Mouse (Mus musculus) forebrain, embryonic 11.5 days (tissue): ENCODE results near the gene Abl1. TPM values are rescaled to one million over a fixed set of nuclear protein-coding genes. Genes with fewer than 3 reads are reported as not detected.
A peak's percentile ranks its signal among the peaks of the same experiment; 100 is the strongest.

Experiments
- ATAC-seq: fragments of 200-750 bp; cut with Nextera tagmentation; replicated peaks from 2 replicates; pipeline ENCODE4 v1.8.0; 2017; ENCODE audit warnings: moderate TSS enrichment; ENCODE audit not compliant: low FRiP score
- DNase-seq: peaks from one replicate; pipeline ENCODE4 v3.0.0-alpha.2; 2017; ENCODE audit warnings: low spot score
- H3K27ac ChIP-seq: fragments of 300-500 bp; sonication (generic); 2 replicates; pipeline ENCODE4 v1.5.1; 2014; ENCODE audit warnings: low read depth, low read length
- H3K27me3 ChIP-seq: fragments of 300-500 bp; sonication (generic); 2 replicates; pipeline ENCODE4 v1.6.1; 2014; ENCODE audit warnings: mild to moderate bottlenecking, low read length, mixed read lengths; ENCODE audit not compliant: control insufficient read depth, insufficient read depth
- H3K36me3 ChIP-seq: fragments of 300-500 bp; sonication (generic); 2 replicates; pipeline ENCODE4 v1.6.1; 2014; ENCODE audit warnings: mild to moderate bottlenecking, low read length, moderate library complexity, mixed read lengths; ENCODE audit not compliant: control insufficient read depth, insufficient read depth
- H3K4me1 ChIP-seq: fragments of 300-500 bp; sonication (generic); replicated peaks from 2 replicates; pipeline ENCODE4 v1.6.1; 2014; ENCODE audit warnings: low read length, mixed read lengths; ENCODE audit not compliant: control insufficient read depth, insufficient read depth
- H3K4me2 ChIP-seq: fragments of 300-500 bp; sonication (generic); 2 replicates; pipeline ENCODE4 v1.6.1; 2014; ENCODE audit warnings: low read depth, mild to moderate bottlenecking, low read length, moderate library complexity, mixed read lengths; ENCODE audit not compliant: severe bottlenecking
- H3K4me3 ChIP-seq: fragments of 300-500 bp; sonication (generic); 2 replicates; pipeline ENCODE4 v1.5.1; 2014; ENCODE audit warnings: low read depth, low read length
- H3K9ac ChIP-seq: fragments of 300-500 bp; sonication (generic); 2 replicates; pipeline ENCODE4 v1.6.1; 2014; ENCODE audit warnings: low read length
- H3K9me3 ChIP-seq: fragments of 300-500 bp; sonication (generic); 2 replicates; pipeline ENCODE4 v1.6.1; 2016; ENCODE audit warnings: low read length, mixed read lengths; ENCODE audit not compliant: control insufficient read depth
- WGBS: fragments of 180-500 bp; shearing (Covaris S2); extraction: QIAGEN DNeasy Blood & Tissue Kit; methylation state at CpG from one replicate; pipeline ENCODE4 v1.1.7; 2014; 5-methylcytosine and 5-hydroxymethylcytosine counted together
- polyA plus RNA-seq: library from polyadenylated mRNA; unstranded; fragments of >200 nt; fragmentation: Nextera tagmentation; extraction: Ambion mirVana; gene quantifications from 2 replicates; pipeline ENCODE4 v1.2.1, GENCODE M21; 2014

Abl1 gene
- polyA plus RNA-seq, 1 experiment from 2014 or later = 56.7 TPM

GRCm38 (mm10) chr2:31792611-31793010 lies 104.4 kb downstream of the Abl1 start:
- Histone ChIP-seq H3K4me1 (no peaks in the 10 kb centered on the region), H3K27me3 (no peaks in the 10 kb centered on the region), H3K9me3 (no peaks in the 10 kb centered on the region), H3K4me2 (no peak overlapping the region), H3K4me3 (no peak overlapping the region), H3K9ac (no peak overlapping the region), H3K27ac (no peak overlapping the region), H3K36me3 (peaks cover 12% of the 10 kb centered on the region; the same call in 1 of the 2 replicates)
- 81% methylated on average over 6 of the region's 6 CpGs for WGBS
- no peak for DNase-seq
- ATAC-seq = no peak

GRCm38 (mm10) chr2:31796943-31797342 lies 108.8 kb downstream of the Abl1 start:
- H3K27ac ChIP-seq = no peak overlapping the region
- H3K9me3 ChIP-seq = no peaks in the 10 kb centered on the region
- H3K9ac ChIP-seq = no peak overlapping the region
- H3K27me3 ChIP-seq = no peaks in the 10 kb centered on the region
- H3K4me2 ChIP-seq = no peak overlapping the region
- no peak overlapping the region for H3K4me3 ChIP-seq
- H3K36me3 ChIP-seq = peaks cover 30% of the 10 kb centered on the region; the same call in 1 of the 2 replicates
- H3K4me1 ChIP-seq = no peaks in the 10 kb centered on the region
- no peak for ATAC-seq
- 93% methylated on average over 3 of the region's 3 CpGs for WGBS
- no peak for DNase-seq

DNA sequence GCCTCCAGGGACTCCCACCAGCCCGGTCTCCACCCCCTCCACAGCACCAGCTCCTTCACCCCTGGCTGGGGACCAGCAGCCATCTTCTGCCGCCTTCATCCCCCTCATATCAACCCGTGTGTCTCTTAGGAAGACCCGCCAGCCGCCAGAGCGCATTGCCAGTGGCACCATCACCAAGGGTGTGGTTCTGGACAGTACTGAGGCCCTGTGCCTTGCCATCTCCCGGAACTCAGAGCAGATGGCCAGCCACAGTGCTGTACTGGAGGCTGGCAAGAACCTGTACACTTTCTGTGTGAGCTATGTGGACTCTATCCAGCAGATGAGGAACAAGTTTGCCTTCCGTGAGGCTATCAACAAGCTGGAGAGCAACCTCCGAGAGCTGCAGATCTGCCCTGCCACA lies 113.2 kb downstream of the Abl1 start:
- WGBS = 93% methylated on average over 9 of the region's 9 CpGs
- no peak for DNase-seq
- H3K4me2 ChIP-seq = no peak overlapping the region
- H3K36me3 ChIP-seq = peaks cover 30% of the 10 kb centered on the region; the same call in 1 of the 2 replicates
- no peaks in the 10 kb centered on the region for H3K9me3 ChIP-seq
- H3K27me3 ChIP-seq = no peaks in the 10 kb centered on the region
- ATAC-seq = no peak
- H3K27ac ChIP-seq = no peak overlapping the region
- H3K9ac ChIP-seq = no peak overlapping the region
- peaks cover 9% of the 10 kb centered on the region; the same call in 1 of the 2 replicates for H3K4me1 ChIP-seq
- no peak overlapping the region for H3K4me3 ChIP-seq

GRCm38 (mm10) chr2:31802811-31803210 lies 114.6 kb downstream of the Abl1 start:
- no peak overlapping the region for H3K27ac ChIP-seq
- H3K4me3 ChIP-seq = no peak overlapping the region
- DNase-seq (no peak), ATAC-seq (no peak)
- no peak overlapping the region for H3K9ac ChIP-seq
- no peaks in the 10 kb centered on the region for H3K9me3 ChIP-seq
- no peaks in the 10 kb centered on the region for H3K27me3 ChIP-seq
- no peak overlapping the region for H3K4me2 ChIP-seq
- H3K4me1 ChIP-seq = peaks cover 16% of the 10 kb centered on the region
- WGBS = 91% methylated on average over 8 of the region's 8 CpGs
- H3K36me3 ChIP-seq = peaks cover 24% of the 10 kb centered on the region; the same call in 1 of the 2 replicates

GRCm38 (mm10) chr2:31803480-31803879 lies 115.3 kb downstream of the Abl1 start:
- ATAC-seq (no peak), DNase-seq (no peak)
- Histone ChIP-seq H3K4me1 (peaks cover 18% of the 10 kb centered on the region), H3K4me2 (no peak overlapping the region), H3K9ac (no peak overlapping the region), H3K27me3 (no peaks in the 10 kb centered on the region), H3K27ac (no peak overlapping the region), H3K36me3 (peaks cover 20% of the 10 kb centered on the region; the same call in 1 of the 2 replicates), H3K4me3 (no peak overlapping the region), H3K9me3 (no peaks in the 10 kb centered on the region)
- WGBS = 93% methylated on average over 14 of the region's 14 CpGs

GRCm38 (mm10) chr2:31806639-31807382 lies 118.6 kb downstream of the Abl1 start:
- peaks cover 31% of the 10 kb centered on the region for H3K4me1 ChIP-seq
- H3K36me3 ChIP-seq = peaks cover 6% of the 10 kb centered on the region; the same call in 1 of the 2 replicates
- no peaks in the 10 kb centered on the region for H3K27me3 ChIP-seq
- H3K9me3 ChIP-seq = no peaks in the 10 kb centered on the region
- H3K9ac ChIP-seq = no peak overlapping the region
- peak overlapping the region; percentile 41 for H3K27ac ChIP-seq
- ATAC-seq (peak; percentile 18; the same call in 1 of the 2 replicates), DNase-seq (no peak)
- no peak overlapping the region for H3K4me3 ChIP-seq
- 25% methylated on average over 9 of the region's 9 CpGs for WGBS
- no peak overlapping the region for H3K4me2 ChIP-seq

- Histone ChIP-seq H3K27ac (no peak overlapping the region), H3K4me3 (no peak overlapping the region), H3K9ac (no peak overlapping the region), H3K9me3 (no peaks in the 10 kb centered on the region), H3K4me2 (no peak overlapping the region), H3K4me1 (peaks cover 31% of the 10 kb centered on the region), H3K36me3 (no peaks in the 10 kb centered on the region), H3K27me3 (no peaks in the 10 kb centered on the region)
- ATAC-seq = no peak
- 42% methylated on average over 28 of the region's 28 CpGs for WGBS
- no peak for DNase-seq
Observed at GRCm38 (mm10) chr2:31808410-31809357, 120.5 kb downstream of the Abl1 start.

DNA sequence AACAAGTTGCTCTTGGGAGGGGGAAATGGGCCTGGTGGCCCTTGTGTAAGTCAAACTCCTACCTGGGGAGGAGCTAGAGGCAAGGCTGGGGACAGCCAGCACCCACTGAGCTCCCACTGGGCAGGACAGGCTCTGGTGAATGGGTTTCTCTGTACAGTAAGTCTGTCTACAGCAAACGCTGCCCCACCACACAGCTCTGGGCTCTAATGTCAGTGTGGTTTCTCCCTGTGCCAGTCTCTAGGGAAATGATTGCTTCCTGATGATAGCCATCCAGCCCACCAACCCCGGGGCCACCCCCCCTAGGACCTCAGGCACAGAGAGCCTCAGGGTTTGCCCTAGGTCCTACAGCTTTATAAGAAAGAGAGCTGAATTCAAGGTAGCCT lies 121.2 kb downstream of the Abl1 start:
- Histone ChIP-seq H3K36me3 (no peaks in the 10 kb centered on the region), H3K27ac (no peak overlapping the region), H3K27me3 (no peaks in the 10 kb centered on the region), H3K9ac (no peak overlapping the region), H3K4me3 (no peak overlapping the region), H3K9me3 (no peaks in the 10 kb centered on the region), H3K4me1 (peaks cover 31% of the 10 kb centered on the region), H3K4me2 (0 out of 2 replicates have a peak overlapping the region, but pooled peaks have one; percentile 11)
- ATAC-seq (no peak), DNase-seq (no peak)
- WGBS = 52% methylated on average over 2 of the region's 2 CpGs
